8 mouse cellular contexts compared by ENCODE assay signal in genomic region chr5:74194027-74194840, GRCm38 (mm10). TPM values are rescaled to one million over a fixed set of nuclear protein-coding genes. Genes with fewer than 3 reads are reported as not detected.
DNase-seq lines count a peak whose midpoint lies in the region; ATAC-seq and TF ChIP-seq lines count a peak whose summit lies in the region.

No protein-coding gene starts in this region.

- H3K9ac ChIP-seq in intestine, postnatal 0 days (ENCODE audit: low read depth, low read length) = peak overlapping the region; percentile 80
- peak overlapping the region; percentile 78 for H3K9ac ChIP-seq in neural tube, embryonic 14.5 days (replicated peaks; ENCODE audit: low read depth, low read length)

- peak; percentile 65 for ATAC-seq in intestine, postnatal 0 days
- no peak for ATAC-seq in neural tube, embryonic 14.5 days (ENCODE audit: low read depth)

- H3K9me3 ChIP-seq in intestine, postnatal 0 days (ENCODE audit: control insufficient read depth) = no peaks in the 10 kb centered on the region
- no peaks in the 10 kb centered on the region for H3K9me3 ChIP-seq in neural tube, embryonic 14.5 days (ENCODE audit: control insufficient read depth, low read length)

- TF ChIP-seq POLR2A in testis, adult 2 months (IDR thresholded peaks at IDR 0.05; ENCODE audit: control insufficient read depth, low read depth, low read length) = no peak

- 22% methylated on average over 16 of the region's 16 CpGs for WGBS in intestine, postnatal 0 days
- WGBS in neural tube, embryonic 14.5 days = 13% methylated on average over 16 of the region's 16 CpGs

- peak overlapping the region; percentile 98 for H3K4me2 ChIP-seq in intestine, postnatal 0 days (replicated peaks; ENCODE audit: low read depth)
- H3K4me2 ChIP-seq in neural tube, embryonic 14.5 days (ENCODE audit: low read depth, low read length) = peak overlapping the region; percentile 91

- peaks cover 18% of the 10 kb centered on the region for H3K4me1 ChIP-seq in testis, adult 2 months (ENCODE audit: control insufficient read depth, insufficient read depth, low read length)
- 0 out of 2 replicates have a peak, but pooled peaks cover 3% of the 10 kb centered on the region for H3K4me1 ChIP-seq in intestine, postnatal 0 days (replicated peaks; ENCODE audit: control insufficient read depth, insufficient read depth, low read length)
- H3K4me1 ChIP-seq in neural tube, embryonic 14.5 days (ENCODE audit: control insufficient read depth, insufficient read depth, low read length) = peaks cover 12% of the 10 kb centered on the region; the same call in 1 of the 2 replicates

- peak overlapping the region; percentile 98 for H3K4me3 ChIP-seq in testis, adult 2 months (ENCODE audit: control insufficient read depth, low read depth, low read length)
- peak overlapping the region; percentile 80 for H3K4me3 ChIP-seq in intestine, postnatal 0 days (ENCODE audit: low read depth, low read length)
- H3K4me3 ChIP-seq in neural tube, embryonic 14.5 days (ENCODE audit: low read depth, low read length) = peak overlapping the region; percentile 90

- H3K27me3 ChIP-seq in testis, adult 2 months (ENCODE audit: control insufficient read depth, insufficient read depth, low read length) = no peaks in the 10 kb centered on the region
- H3K27me3 ChIP-seq in intestine, postnatal 0 days (replicated peaks; ENCODE audit: control insufficient read depth, insufficient read depth, low read length) = no peaks in the 10 kb centered on the region
- no peaks in the 10 kb centered on the region for H3K27me3 ChIP-seq in neural tube, embryonic 14.5 days (ENCODE audit: control insufficient read depth, insufficient read depth, low read length)

- DNase-seq in cerebellum, adult 11-12 months = peak; percentile 43
- no peak for DNase-seq in cerebellum, postnatal 14 days
- DNase-seq in testis, postnatal 10 days (ENCODE audit: low spot score) = no peak
- no peak for DNase-seq in adrenal gland, adult 18-20 months (ENCODE audit: low spot score in 2 of 2)
- DNase-seq in layer of hippocampus, adult 9-10 months (ENCODE audit: low spot score) = no peak

- no peak for TF ChIP-seq CTCF in testis, adult 2 months (IDR thresholded peaks at IDR 0.05; ENCODE audit: control insufficient read depth, insufficient read depth, insufficient replicate concordance, low read depth, low read length)
- TF ChIP-seq CTCF in intestine, postnatal 0 days (IDR thresholded peaks at IDR 0.05; ENCODE audit: low read depth) = no peak

- peak overlapping the region; percentile 54; the same call in 1 of the 2 replicates for H3K27ac ChIP-seq in testis, adult 2 months (ENCODE audit: control insufficient read depth, insufficient read depth, low read depth, low read length)
- H3K27ac ChIP-seq in intestine, postnatal 0 days (ENCODE audit: low read depth, low read length) = peak overlapping the region; percentile 72
- no peak overlapping the region for H3K27ac ChIP-seq in neural tube, embryonic 14.5 days (ENCODE audit: low read depth, low read length)

- H3K36me3 ChIP-seq in testis, adult 2 months (ENCODE audit: control insufficient read depth, insufficient read depth, low read length) = no peaks in the 10 kb centered on the region
- H3K36me3 ChIP-seq in intestine, postnatal 0 days (ENCODE audit: control insufficient read depth, insufficient read depth) = peaks cover 16% of the 10 kb centered on the region
- no peaks in the 10 kb centered on the region for H3K36me3 ChIP-seq in neural tube, embryonic 14.5 days (ENCODE audit: control insufficient read depth, insufficient read depth, low read length)

RNA-seq across cellular contexts. Expression of gene Rasl11b, which starts 0.9 kb away (rescaled TPM):
- polyA plus RNA-seq in testis, adult 2 months (2012; rRNA removed) = 3.8 and 4.7 TPM in 2 replicates
- polyA plus RNA-seq in intestine, postnatal 0 days (2015; fragmentation: Nextera tagmentation; extraction: Ambion mirVana) = 15.9 and 19.4 TPM in 2 replicates
- 9.9 and 14.9 TPM in 2 replicates for polyA plus RNA-seq in neural tube, embryonic 14.5 days (2014; fragmentation: Nextera tagmentation; extraction: Ambion mirVana)
- 10 to 100 TPM; 20.2 to 23.0 TPM for total RNA-seq in adrenal gland, adult 18-20 months (2021)
